Mouse (Mus musculus): ENCODE results near the gene E2f4. TPM values are rescaled to one million over a fixed set of nuclear protein-coding genes. Genes with fewer than 3 reads are reported as not detected.
A peak's percentile ranks its signal among the peaks of the same experiment; 100 is the strongest.

E2f4 gene
- polyA plus RNA-seq, 1 experiment from 2014 or later = 38.3 TPM

DNA sequence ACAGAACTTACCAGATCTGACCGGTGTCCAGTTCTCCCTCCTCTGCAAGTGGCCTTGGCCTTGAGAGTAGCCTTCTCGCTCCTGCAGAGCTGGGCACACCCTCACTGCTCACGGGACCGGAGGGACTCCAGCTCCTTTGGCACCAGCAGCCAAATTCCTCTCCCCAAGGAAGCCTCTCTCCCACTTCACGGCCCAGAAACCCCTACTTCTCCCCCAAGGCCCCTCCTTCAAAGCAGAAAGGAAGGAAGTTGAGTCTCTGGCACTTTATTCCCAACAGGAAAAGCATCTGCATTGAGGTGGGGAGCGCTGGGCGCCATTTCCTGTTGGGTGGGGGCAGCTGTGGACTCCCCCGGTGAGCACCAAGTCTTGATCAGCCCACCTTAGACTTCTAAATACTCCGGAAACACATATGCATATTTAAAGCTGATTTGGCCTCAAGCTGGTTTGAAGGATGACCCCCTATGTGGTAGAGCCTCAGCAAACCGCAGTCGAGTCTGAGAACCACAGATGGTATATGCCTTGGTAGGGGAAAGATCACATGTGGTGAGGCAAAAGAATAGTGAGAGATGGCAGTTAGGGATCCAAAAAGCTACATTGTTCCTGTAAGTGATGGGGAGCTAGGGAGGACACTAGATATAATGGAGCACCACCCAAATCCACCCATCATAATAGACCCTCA, 1.4 kb upstream of the E2f4 start, which contains the start of gene Exoc3l:
Gene Exoc3l, minus strand, starts transcription at position 207 of the 679 bp plus-strand sequence.
- peak within 1 kb of the TSS; percentile 99 for H3K4me3 ChIP-seq
- 41% methylated on average over 11 of the region's 11 CpGs for WGBS
- no peak for ATAC-seq (replicated peaks; ENCODE audit: insufficient number of reproducible peaks, insufficient read depth, low FRiP score, low read depth)
- peak within 1 kb of the TSS; percentile 86 for H3K4me2 ChIP-seq
- H3K27me3 ChIP-seq = no peaks in the 10 kb centered on the region
- H3K36me3 ChIP-seq = peaks cover 14% of the 10 kb centered on the region
- peak within 1 kb of the TSS; percentile 97 for H3K9ac ChIP-seq
- H3K9me3 ChIP-seq (replicated peaks) = no peaks in the 10 kb centered on the region
- peaks cover 23% of the 10 kb centered on the region for H3K4me1 ChIP-seq (replicated peaks)
- H3K27ac ChIP-seq = peak within 1 kb of the TSS; percentile 83

DNA sequence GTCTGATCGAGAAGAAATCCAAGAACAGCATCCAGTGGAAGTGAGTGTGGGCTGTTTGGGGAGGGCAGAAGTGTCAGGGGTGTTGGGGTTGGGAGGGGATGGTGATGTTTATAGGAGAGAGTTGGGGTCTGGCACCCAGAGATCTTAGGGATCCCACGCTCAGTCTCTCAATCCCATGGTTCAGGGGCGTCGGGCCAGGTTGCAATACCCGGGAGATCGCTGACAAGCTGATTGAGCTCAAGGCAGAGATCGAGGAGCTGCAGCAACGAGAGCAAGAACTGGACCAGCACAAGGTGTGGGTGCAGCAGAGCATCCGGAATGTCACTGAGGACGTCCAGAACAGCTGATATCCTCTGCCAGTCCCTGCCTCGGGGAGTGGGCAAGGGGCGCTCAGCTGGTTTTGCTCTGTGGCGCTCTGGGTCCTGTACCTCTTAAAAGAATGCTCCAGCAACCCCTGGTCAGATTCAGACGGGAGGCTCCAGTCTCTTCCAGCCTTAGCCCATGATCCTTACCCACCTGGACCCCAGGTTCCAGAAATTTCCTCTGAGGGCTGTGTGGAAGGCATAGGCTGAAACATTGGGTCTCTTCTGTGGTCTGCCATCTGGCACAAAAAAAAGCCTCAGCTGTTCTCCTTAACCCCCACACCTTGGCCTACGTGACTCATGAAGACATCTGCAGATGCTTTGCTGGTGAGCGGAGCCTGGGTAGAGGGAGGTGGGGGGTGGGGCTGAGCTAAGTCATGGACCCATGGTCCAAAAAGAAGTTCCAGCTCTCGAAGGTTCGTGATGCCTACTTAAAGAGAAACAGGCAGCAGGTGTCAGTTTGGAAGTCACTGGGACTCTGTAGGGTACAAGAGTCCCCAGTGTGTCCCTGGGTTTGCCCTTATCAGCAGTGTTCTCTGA, 1.1 kb downstream of the E2f4 start:
- Histone ChIP-seq H3K36me3 (peaks cover 31% of the 10 kb centered on the region), H3K4me3 (peak overlapping the region; percentile 99), H3K4me2 (peak overlapping the region; percentile 86), H3K9me3 (replicated peaks) (no peaks in the 10 kb centered on the region), H3K9ac (peak overlapping the region; percentile 97), H3K27me3 (no peaks in the 10 kb centered on the region), H3K4me1 (replicated peaks) (peaks cover 25% of the 10 kb centered on the region), H3K27ac (peak overlapping the region; percentile 83)
- WGBS = 46% methylated on average over 18 of the region's 18 CpGs
- ATAC-seq (replicated peaks; ENCODE audit: insufficient number of reproducible peaks, insufficient read depth, low FRiP score, low read depth) = no peak

DNA sequence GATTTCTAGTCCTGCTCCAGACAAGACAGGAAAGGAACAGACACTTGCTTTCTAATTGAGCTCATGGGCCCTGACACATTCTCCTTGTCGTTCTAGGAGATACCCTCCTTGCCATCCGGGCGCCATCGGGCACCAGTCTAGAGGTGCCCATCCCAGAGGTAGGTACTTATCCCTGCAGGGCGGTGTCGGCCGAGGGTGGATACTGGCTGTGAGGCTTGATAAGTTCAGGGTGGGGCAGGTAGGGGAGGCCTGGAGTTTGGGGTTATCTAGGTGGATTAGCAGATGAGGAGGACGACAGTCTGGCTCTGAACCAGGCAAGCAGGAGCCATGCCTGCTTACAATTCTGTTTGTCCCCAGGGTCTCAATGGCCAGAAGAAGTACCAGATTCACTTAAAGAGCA, 2.5 kb downstream of the E2f4 start:
- no peaks in the 10 kb centered on the region for H3K27me3 ChIP-seq
- no peak overlapping the region for H3K9ac ChIP-seq
- no peak overlapping the region for H3K4me3 ChIP-seq
- WGBS = 88% methylated on average over 8 of the region's 8 CpGs
- no peak overlapping the region for H3K4me2 ChIP-seq
- H3K4me1 ChIP-seq (replicated peaks) = peaks cover 38% of the 10 kb centered on the region
- peaks cover 33% of the 10 kb centered on the region for H3K36me3 ChIP-seq
- H3K9me3 ChIP-seq (replicated peaks) = no peaks in the 10 kb centered on the region
- no peak overlapping the region for H3K27ac ChIP-seq
- no peak for ATAC-seq (replicated peaks; ENCODE audit: insufficient number of reproducible peaks, insufficient read depth, low FRiP score, low read depth)

DNA sequence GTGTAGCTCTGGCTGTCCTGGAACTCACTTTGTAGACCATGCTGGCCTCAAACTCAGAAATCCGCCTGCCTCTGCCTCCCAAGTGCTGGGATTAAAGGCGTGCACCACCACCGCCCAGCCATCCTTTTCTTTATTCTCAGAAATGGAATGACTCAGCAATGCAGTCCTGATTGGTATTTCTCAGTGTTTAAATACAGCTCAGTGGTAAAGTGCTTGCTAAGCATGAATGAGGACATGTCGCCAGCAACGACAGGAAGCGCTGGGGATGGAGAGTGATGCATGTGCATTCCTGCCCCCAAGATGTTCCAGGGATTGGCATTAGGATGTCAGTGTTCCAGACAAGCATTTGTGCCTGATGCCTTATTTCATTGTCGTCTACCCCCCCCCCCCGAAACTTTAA, 5.9 kb downstream of the E2f4 start:
- no peak for ATAC-seq (replicated peaks; ENCODE audit: insufficient number of reproducible peaks, insufficient read depth, low FRiP score, low read depth)
- peaks cover 44% of the 10 kb centered on the region for H3K36me3 ChIP-seq
- no peak overlapping the region for H3K4me2 ChIP-seq
- H3K27me3 ChIP-seq = no peaks in the 10 kb centered on the region
- peak overlapping the region; percentile 68; the same call in 1 of the 2 replicates for H3K27ac ChIP-seq
- H3K4me1 ChIP-seq (replicated peaks) = peaks cover 42% of the 10 kb centered on the region
- no peak overlapping the region for H3K4me3 ChIP-seq
- H3K9me3 ChIP-seq (replicated peaks) = no peaks in the 10 kb centered on the region
- WGBS = 74% methylated on average over 8 of the region's 8 CpGs
- no peak overlapping the region for H3K9ac ChIP-seq

DNA sequence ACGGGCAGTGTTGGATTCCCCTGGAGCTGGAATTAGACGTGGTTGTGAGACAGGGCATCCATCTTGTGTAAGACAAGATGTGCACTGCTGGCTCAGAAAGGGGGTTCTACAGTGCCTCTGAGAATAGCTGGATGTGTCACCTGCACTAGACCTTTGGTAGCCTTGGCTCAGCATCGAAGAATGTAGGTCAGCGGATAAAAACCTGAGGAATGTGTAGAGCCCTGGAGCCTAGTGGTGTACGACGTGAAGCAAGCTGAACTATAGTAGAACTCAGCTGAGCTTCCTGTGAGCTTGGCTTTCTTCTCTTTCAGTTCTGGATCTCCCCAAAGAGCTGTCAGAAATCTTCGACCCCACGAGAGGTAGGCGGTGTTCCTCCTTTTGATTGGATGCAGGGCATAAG, 6.4 kb downstream of the E2f4 start:
- Histone ChIP-seq H3K4me1 (replicated peaks) (peaks cover 38% of the 10 kb centered on the region), H3K9ac (no peak overlapping the region), H3K4me2 (no peak overlapping the region), H3K27me3 (no peaks in the 10 kb centered on the region), H3K9me3 (replicated peaks) (no peaks in the 10 kb centered on the region), H3K4me3 (no peak overlapping the region), H3K36me3 (peaks cover 47% of the 10 kb centered on the region), H3K27ac (peak overlapping the region; percentile 68)
- no peak for ATAC-seq (replicated peaks; ENCODE audit: insufficient number of reproducible peaks, insufficient read depth, low FRiP score, low read depth)
- whole genome bisulfite sequencing = 50% methylated on average over 9 of the region's 9 CpGs

DNA sequence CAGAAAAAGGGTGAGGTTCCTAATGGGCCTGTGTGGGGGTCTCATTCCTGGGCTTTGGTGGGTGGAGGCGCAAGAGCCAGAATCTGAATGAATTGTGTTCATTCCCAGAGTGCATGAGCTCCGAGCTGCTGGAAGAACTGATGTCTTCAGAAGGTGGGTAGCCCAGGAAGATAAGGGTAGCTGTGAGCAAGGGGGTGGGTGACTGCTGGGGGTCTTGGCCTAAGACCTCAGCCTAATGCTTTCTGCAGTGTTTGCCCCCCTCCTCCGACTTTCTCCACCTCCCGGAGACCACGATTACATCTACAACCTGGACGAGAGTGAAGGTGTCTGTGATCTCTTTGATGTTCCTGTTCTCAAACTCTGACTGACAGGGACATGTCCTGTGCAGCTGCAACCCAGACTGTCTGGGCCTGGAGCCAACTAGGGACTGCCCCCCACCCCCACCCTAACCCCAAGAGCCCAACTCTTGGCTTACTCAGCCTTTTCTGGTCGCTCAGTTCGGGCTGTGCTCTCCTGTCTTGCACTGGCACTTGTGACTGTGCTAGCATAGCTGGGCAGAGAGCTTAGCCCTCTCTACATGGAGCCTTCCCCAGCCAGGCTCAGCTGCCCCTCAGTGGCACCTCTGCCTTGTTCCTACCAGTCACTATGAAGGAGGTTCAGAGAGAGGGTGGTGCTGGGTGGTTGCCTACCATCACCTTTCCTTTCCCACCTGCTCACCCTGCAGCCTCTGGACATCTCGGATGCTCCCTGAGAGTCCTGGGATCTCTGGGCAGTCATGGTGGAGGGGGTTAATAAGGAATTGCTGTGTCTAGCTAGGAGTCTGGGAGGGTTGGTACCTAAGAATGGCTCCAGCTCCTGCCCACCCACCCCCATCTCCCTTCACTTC, 7.1 kb downstream of the E2f4 start:
- WGBS = 40% methylated on average over 9 of the region's 9 CpGs
- peak; percentile 16; the same call in 1 of the 2 replicates for ATAC-seq (replicated peaks; ENCODE audit: insufficient number of reproducible peaks, insufficient read depth, low FRiP score, low read depth)
- peaks cover 49% of the 10 kb centered on the region for H3K36me3 ChIP-seq
- H3K4me1 ChIP-seq (replicated peaks) = peaks cover 35% of the 10 kb centered on the region
- no peak overlapping the region for H3K4me3 ChIP-seq
- H3K4me2 ChIP-seq = no peak overlapping the region
- H3K9ac ChIP-seq = no peak overlapping the region
- no peaks in the 10 kb centered on the region for H3K27me3 ChIP-seq
- no peaks in the 10 kb centered on the region for H3K9me3 ChIP-seq (replicated peaks)
- H3K27ac ChIP-seq = peak overlapping the region; percentile 68

DNA sequence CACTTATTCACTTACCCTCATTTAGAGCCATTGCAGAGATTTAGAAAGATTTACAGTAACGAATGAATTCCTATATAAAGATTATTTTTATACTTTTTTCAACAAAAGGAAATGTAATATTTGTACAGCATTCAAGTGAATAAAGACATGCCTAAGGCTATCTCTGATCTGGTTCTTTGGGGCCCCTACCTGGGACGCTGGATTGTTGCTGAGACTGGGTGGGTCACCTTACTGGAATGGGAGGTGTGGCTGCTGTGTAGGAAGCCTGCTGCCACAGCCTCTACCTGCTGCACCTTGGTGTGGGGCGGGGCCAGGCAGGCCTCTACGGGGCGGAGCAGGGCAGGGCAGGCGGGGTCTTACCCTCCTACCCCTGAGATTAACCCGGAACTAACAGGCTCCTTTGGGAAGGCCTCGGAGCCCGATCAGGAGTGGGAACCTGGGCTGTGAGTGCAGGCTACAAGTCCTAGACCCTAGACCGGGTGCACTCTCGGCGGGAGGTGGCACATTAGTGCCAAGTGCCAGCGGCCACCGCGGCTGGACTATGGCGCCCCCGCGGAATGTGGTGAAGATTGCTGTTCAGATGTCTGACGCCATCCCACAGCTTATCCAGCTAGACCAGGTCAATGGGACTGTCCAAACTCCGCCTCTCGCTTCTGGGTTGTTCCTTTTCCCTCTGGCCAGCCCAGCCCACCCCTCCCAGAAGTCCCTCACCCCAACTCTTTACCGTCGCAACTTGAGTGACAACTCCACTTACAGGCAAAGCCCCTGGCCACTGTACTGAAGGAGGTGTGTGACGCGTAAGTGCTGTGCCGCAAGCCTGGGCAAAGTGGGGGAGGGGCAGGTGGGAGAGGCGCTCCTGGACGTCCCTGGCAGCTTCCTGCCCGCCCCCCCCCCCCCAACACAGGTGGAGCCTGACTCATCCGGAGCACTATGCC, 8.0 kb downstream of the E2f4 start, which contains the start of gene Elmo3:
Gene Elmo3, plus strand, starts transcription at position 391 of the 935 bp plus-strand sequence.
- peaks cover 44% of the 10 kb centered on the region for H3K36me3 ChIP-seq

DNA sequence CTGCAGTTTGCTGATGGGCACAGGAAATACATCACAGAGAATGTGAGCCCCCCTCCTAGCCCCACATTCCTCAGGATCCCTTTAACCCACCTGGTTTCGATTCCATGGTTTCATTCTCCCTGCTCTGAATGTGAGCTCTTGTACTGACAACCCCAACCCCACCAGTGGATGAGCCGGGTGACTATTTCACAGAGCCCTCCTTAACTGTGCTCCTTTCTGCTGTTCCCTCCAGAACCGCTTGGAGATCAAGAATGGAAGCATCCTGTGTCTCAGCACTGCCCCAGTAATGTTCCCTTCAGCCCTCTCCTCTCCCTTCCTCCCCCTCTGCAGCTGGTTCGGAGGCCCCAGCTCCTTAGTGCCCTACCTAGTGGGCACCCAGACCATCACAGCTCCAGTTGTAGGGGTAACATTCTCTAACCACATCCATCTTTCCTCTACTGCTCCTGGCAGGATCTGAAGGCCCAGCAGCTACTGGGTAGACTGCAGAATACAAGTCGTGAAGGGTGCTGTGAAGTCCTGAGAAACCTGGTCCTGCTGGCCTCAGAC, 8.8 kb downstream of the E2f4 start:
- no peaks in the 10 kb centered on the region for H3K9me3 ChIP-seq (replicated peaks)
- WGBS = 45% methylated on average over 5 of the region's 5 CpGs

More for the DNA sequence above, 8.0 kb downstream of the E2f4 start, which contains the start of gene Elmo3:
- peak within 1 kb of the TSS; percentile 83 for H3K4me2 ChIP-seq
- ATAC-seq (replicated peaks; ENCODE audit: insufficient number of reproducible peaks, insufficient read depth, low FRiP score, low read depth) = peak; percentile 54
- H3K9ac ChIP-seq = peak within 1 kb of the TSS; percentile 56
- H3K4me1 ChIP-seq (replicated peaks) = peaks cover 35% of the 10 kb centered on the region
- 7% methylated on average over 30 of the region's 30 CpGs for WGBS
- H3K4me3 ChIP-seq = peak within 1 kb of the TSS; percentile 43
- peak within 1 kb of the TSS; percentile 68 for H3K27ac ChIP-seq
- H3K9me3 ChIP-seq (replicated peaks) = no peaks in the 10 kb centered on the region
- no peaks in the 10 kb centered on the region for H3K27me3 ChIP-seq

DNA sequence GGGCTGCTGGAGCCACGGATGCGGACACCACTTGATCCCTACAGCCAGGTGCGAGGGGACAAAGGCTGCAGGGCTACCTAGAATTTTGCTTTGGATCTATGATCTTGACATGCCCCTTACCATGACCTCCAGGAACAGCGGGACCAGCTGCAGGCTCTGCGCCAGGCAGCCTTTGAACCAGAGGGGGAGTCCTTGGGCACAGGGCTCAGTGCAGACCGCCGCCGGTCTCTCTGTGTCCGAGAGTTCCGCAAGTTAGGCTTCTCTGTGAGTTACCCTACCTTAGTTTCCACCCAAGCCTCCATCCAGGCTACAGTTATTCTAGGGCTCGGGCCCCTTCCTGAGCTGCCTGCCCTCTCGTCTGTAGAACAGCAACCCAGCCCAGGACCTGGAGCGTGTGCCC, 10.2 kb downstream of the E2f4 start:
- H3K36me3 ChIP-seq = peaks cover 38% of the 10 kb centered on the region
- H3K4me1 ChIP-seq (replicated peaks) = peaks cover 38% of the 10 kb centered on the region
- no peak overlapping the region for H3K9ac ChIP-seq
- no peak overlapping the region for H3K4me2 ChIP-seq
- no peak for ATAC-seq (replicated peaks; ENCODE audit: insufficient number of reproducible peaks, insufficient read depth, low FRiP score, low read depth)
- 93% methylated on average over 13 of the region's 13 CpGs for WGBS
- no peak overlapping the region for H3K27ac ChIP-seq
- no peak overlapping the region for H3K4me3 ChIP-seq
- no peaks in the 10 kb centered on the region for H3K27me3 ChIP-seq
- H3K9me3 ChIP-seq (replicated peaks) = no peaks in the 10 kb centered on the region

More for the DNA sequence above, 8.8 kb downstream of the E2f4 start:
- Histone ChIP-seq H3K27me3 (no peaks in the 10 kb centered on the region), H3K4me3 (peak overlapping the region; percentile 43), H3K4me1 (replicated peaks) (peaks cover 35% of the 10 kb centered on the region), H3K36me3 (peaks cover 38% of the 10 kb centered on the region), H3K4me2 (peak overlapping the region; percentile 83), H3K27ac (peak overlapping the region; percentile 68; the same call in 1 of the 2 replicates), H3K9ac (peak overlapping the region; percentile 56)
- ATAC-seq (replicated peaks; ENCODE audit: insufficient number of reproducible peaks, insufficient read depth, low FRiP score, low read depth) = peak; percentile 7

DNA sequence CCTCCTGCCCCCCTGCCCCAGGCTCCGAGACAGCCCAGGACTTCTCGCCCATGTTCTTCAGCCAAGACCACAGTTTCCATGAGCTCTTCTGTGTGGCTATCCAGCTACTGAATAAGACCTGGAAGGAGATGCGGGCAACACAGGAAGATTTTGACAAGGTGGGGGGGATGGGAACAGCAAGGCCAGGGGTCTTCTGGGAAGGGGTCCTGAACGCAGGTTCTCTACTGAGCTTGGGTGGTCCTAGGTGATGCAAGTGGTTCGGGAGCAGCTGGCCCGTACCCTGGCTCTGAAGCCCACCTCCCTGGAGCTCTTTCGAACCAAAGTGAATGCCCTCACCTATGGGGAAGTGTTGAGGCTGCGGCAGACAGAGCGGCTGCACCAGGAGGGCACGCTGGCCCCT, 11.0 kb downstream of the E2f4 start:
- Histone ChIP-seq H3K9ac (no peak overlapping the region), H3K4me1 (replicated peaks) (peaks cover 45% of the 10 kb centered on the region)
- WGBS = 91% methylated on average over 10 of the region's 10 CpGs

More for the DNA sequence above, 11.0 kb downstream of the E2f4 start:
- Histone ChIP-seq H3K27ac (no peak overlapping the region), H3K9me3 (replicated peaks) (no peaks in the 10 kb centered on the region), H3K4me3 (no peak overlapping the region), H3K36me3 (peaks cover 43% of the 10 kb centered on the region), H3K27me3 (no peaks in the 10 kb centered on the region), H3K4me2 (no peak overlapping the region)
- ATAC-seq (replicated peaks; ENCODE audit: insufficient number of reproducible peaks, insufficient read depth, low FRiP score, low read depth) = no peak

Measured in heart, embryonic 15.5 days (tissue).